Mouse (Mus musculus): ENCODE data around the gene Pdgfra. TPM values are rescaled to one million over a fixed set of nuclear protein-coding genes. Genes with fewer than 3 reads are reported as not detected.
A peak's percentile ranks its signal among the peaks of the same experiment; 100 is the strongest.

Gene Pdgfra
- polyA plus RNA-seq, 1 experiment from 2014 or later: 26.5 TPM

DNA sequence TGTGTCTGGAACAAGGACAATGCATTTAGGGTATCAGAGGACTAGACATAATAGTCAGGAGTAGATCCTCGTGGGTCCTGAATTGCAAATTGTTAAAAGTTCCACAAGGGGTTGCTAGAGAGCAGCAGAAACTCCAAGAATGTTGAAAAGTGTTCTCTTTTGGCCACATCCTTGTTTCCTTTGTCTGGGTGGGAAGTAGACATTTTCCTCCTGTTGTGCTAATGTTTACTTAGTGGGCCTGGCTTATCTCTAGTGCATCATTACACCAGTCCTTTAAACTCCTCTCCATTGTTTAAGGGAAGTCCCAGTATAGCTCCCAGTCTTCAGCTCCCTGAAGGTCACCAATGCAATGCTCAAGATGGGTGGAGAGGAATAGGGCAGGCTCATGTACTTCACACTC, 57.9 kb downstream of the Pdgfra start:
- H3K27me3 ChIP-seq (ENCODE audit: control insufficient read depth, insufficient read depth, low read length): no peaks in the 10 kb centered on the region
- peak; percentile 68 for DNase-seq (ENCODE audit: low spot score)

DNA sequence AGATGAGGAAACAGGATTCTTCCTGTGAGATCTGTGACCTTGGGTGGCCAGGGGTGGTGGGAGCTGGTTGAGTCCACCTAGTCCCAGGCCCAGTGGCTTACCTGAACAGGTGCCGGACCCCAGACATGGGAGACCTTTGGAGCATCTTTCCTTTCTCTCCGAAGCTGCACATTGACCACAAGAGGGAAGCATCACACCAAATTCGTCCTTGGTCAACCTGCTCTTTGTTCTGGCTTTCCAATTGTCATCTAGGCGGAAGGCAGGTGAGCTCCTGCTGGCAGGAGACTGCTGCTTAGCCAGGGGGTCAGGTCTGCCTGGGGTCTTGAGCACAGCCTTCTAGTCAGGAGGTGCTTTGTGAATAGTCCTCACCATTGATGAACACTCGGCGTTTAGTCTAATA, 62.4 kb downstream of the Pdgfra start:
- ATAC-seq (ENCODE audit: low FRiP score) (no peak), DNase-seq (ENCODE audit: low spot score) (peak; percentile 33)
- Histone ChIP-seq H3K4me2 (replicated peaks; ENCODE audit: low read depth, low read length) (no peak overlapping the region), H3K27ac (ENCODE audit: low read depth, low read length) (no peak overlapping the region), H3K9me3 (ENCODE audit: control insufficient read depth, low read length) (no peaks in the 10 kb centered on the region), H3K4me3 (ENCODE audit: low read depth, low read length) (no peak overlapping the region), H3K36me3 (ENCODE audit: control insufficient read depth, insufficient read depth, low read length) (no peaks in the 10 kb centered on the region), H3K27me3 (ENCODE audit: control insufficient read depth, insufficient read depth, low read length) (no peaks in the 10 kb centered on the region), H3K4me1 (replicated peaks; ENCODE audit: control insufficient read depth, insufficient read depth, low read length) (no peaks in the 10 kb centered on the region), H3K9ac (ENCODE audit: low read depth, low read length) (no peak overlapping the region)
- 48% methylated on average over 6 of the region's 6 CpGs for WGBS

More for the DNA sequence above, 57.9 kb downstream of the Pdgfra start:
- H3K4me3 ChIP-seq (ENCODE audit: low read depth, low read length): no peak overlapping the region
- no peaks in the 10 kb centered on the region for H3K36me3 ChIP-seq (ENCODE audit: control insufficient read depth, insufficient read depth, low read length)
- no peaks in the 10 kb centered on the region for H3K9me3 ChIP-seq (ENCODE audit: control insufficient read depth, low read length)
- 21% methylated on average over 1 of the region's 1 CpGs for WGBS
- no peak overlapping the region for H3K27ac ChIP-seq (ENCODE audit: low read depth, low read length)
- H3K4me1 ChIP-seq (replicated peaks; ENCODE audit: control insufficient read depth, insufficient read depth, low read length): no peaks in the 10 kb centered on the region
- H3K4me2 ChIP-seq (replicated peaks; ENCODE audit: low read depth, low read length): no peak overlapping the region
- no peak for ATAC-seq (ENCODE audit: low FRiP score)
- no peak overlapping the region for H3K9ac ChIP-seq (ENCODE audit: low read depth, low read length)

DNA sequence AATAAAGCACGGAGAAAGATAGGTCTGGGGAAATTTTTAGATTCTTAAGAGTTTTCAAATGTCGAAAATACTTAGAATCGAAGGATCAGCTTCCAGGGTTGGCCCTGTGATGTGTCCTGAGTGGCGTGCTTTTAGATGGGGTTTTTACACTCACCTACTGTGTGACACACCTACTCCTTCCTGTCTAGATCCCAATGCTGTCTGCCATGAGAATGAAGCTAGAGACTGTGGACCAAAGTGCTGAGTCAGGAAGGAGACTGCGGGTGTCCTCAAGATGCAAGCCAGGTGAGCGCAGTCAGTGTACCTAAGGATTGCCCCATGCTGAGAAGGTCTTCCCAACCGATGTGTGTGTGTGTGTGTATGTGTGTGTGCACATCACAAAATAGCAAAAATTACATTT, 62.8 kb downstream of the Pdgfra start:
- no peaks in the 10 kb centered on the region for H3K9me3 ChIP-seq (ENCODE audit: control insufficient read depth, low read length)
- DNase-seq (ENCODE audit: low spot score) (no peak), ATAC-seq (ENCODE audit: low FRiP score) (no peak)
- no peak overlapping the region for H3K9ac ChIP-seq (ENCODE audit: low read depth, low read length)
- no peak overlapping the region for H3K4me3 ChIP-seq (ENCODE audit: low read depth, low read length)
- no peak overlapping the region for H3K4me2 ChIP-seq (replicated peaks; ENCODE audit: low read depth, low read length)
- no peaks in the 10 kb centered on the region for H3K4me1 ChIP-seq (replicated peaks; ENCODE audit: control insufficient read depth, insufficient read depth, low read length)
- H3K27me3 ChIP-seq (ENCODE audit: control insufficient read depth, insufficient read depth, low read length): no peaks in the 10 kb centered on the region
- 85% methylated on average over 7 of the region's 7 CpGs for WGBS
- no peak overlapping the region for H3K27ac ChIP-seq (ENCODE audit: low read depth, low read length)
- no peaks in the 10 kb centered on the region for H3K36me3 ChIP-seq (ENCODE audit: control insufficient read depth, insufficient read depth, low read length)

DNA sequence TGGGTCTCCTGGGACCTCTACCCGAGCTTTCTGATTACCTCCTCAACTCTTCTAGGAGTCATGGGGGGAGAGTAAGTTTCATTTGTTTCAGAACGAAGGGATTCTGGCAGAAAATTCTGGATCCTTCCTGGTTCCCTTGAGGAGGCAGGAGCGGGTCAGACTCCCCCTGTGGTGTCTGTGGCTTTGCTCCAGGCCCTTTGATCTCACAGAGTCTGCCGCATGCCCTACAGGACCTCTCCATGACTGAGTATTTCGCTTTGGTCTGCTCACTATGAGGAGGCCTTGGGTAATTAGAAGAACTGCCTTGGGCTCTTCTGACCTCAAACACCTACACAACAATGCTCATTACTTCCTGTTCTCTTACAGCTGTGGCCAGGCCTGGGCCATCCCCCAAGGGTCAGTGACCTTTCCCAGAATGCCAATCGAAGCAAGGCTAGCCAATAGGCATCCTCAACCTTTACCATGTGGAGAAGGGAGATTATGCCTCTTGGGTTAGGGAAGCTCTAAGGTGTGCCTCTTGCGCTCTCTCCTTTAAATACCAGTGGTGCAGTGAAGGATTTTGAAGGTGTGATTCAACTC, 63.7 kb downstream of the Pdgfra start:
- Histone ChIP-seq H3K27me3 (ENCODE audit: control insufficient read depth, insufficient read depth, low read length) (no peaks in the 10 kb centered on the region), H3K4me3 (ENCODE audit: low read depth, low read length) (no peak overlapping the region), H3K4me2 (replicated peaks; ENCODE audit: low read depth, low read length) (no peak overlapping the region), H3K4me1 (replicated peaks; ENCODE audit: control insufficient read depth, insufficient read depth, low read length) (no peaks in the 10 kb centered on the region), H3K27ac (ENCODE audit: low read depth, low read length) (no peak overlapping the region), H3K9ac (ENCODE audit: low read depth, low read length) (no peak overlapping the region), H3K9me3 (ENCODE audit: control insufficient read depth, low read length) (no peaks in the 10 kb centered on the region), H3K36me3 (ENCODE audit: control insufficient read depth, insufficient read depth, low read length) (no peaks in the 10 kb centered on the region)
- WGBS: 57% methylated on average over 7 of the region's 7 CpGs
- ATAC-seq (ENCODE audit: low FRiP score) (no peak), DNase-seq (ENCODE audit: low spot score) (no peak)

DNA sequence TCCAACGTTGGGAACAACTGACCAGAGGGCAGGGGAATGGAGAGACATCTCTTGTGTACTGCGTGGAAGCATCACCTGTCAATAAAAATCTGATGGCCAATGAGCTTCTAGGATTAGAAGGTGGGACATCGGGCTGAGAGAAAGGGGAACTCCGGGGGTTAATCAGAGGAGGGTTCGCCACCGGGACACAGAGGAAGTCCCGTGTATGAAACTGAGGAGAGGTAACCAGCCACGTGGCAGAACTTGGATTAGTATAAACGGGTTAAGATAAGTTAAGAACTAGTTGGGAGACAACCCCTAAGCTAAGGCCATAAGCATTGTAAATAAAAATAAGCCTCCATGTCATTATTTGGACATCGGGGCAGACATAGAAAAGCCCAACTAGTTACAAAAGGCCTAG, 69.5 kb downstream of the Pdgfra start:
- 85% methylated on average over 10 of the region's 10 CpGs for WGBS
- Histone ChIP-seq H3K4me1 (replicated peaks; ENCODE audit: control insufficient read depth, insufficient read depth, low read length) (0 out of 2 replicates have a peak, but pooled peaks cover 2% of the 10 kb centered on the region), H3K9ac (ENCODE audit: low read depth, low read length) (no peak overlapping the region), H3K36me3 (ENCODE audit: control insufficient read depth, insufficient read depth, low read length) (no peaks in the 10 kb centered on the region), H3K9me3 (ENCODE audit: control insufficient read depth, low read length) (no peaks in the 10 kb centered on the region), H3K27me3 (ENCODE audit: control insufficient read depth, insufficient read depth, low read length) (no peaks in the 10 kb centered on the region), H3K4me2 (replicated peaks; ENCODE audit: low read depth, low read length) (no peak overlapping the region), H3K4me3 (ENCODE audit: low read depth, low read length) (no peak overlapping the region), H3K27ac (ENCODE audit: low read depth, low read length) (no peak overlapping the region)
- ATAC-seq (ENCODE audit: low FRiP score) (no peak), DNase-seq (ENCODE audit: low spot score) (no peak)

DNA sequence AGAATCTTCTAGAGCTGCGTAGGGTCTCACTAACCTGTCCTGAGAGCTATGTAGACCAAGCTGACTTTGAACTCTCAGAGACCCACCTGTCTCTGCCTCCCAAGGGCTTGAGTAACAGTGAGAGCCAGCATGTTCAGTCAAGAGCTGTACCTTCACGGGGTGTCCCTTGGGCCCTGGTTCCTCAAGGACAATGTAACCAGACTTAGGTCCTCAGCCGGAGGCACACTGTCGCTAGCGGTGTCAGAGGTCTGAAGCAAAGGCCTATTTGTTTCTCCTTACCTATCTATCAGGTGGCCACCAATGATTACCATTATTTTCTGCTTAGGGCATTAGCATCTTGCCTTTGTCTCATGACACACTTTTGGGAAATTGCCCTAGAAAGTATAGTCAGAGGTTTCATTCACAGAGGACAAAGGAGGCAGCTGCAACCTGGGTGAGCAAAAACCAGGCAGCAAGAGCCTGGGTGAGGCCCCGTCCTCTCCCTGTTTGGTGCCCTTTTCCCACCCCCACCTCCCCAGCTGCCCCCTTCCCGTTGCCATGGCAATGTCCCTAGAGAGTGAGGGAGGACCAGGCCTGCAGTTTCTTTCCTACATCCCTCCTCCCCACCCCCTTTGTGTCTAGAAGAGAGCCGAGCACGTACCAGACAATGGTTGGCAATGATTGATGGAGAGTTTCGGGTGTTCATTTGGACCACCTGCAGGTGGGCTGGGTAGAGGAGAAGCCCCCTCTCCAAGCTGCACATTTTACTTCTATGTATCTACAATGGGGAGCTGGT, 70.6 kb downstream of the Pdgfra start:
- Histone ChIP-seq H3K4me3 (ENCODE audit: low read depth, low read length) (no peak overlapping the region), H3K36me3 (ENCODE audit: control insufficient read depth, insufficient read depth, low read length) (no peaks in the 10 kb centered on the region), H3K4me2 (replicated peaks; ENCODE audit: low read depth, low read length) (no peak overlapping the region), H3K9me3 (ENCODE audit: control insufficient read depth, low read length) (no peaks in the 10 kb centered on the region), H3K4me1 (replicated peaks; ENCODE audit: control insufficient read depth, insufficient read depth, low read length) (0 out of 2 replicates have a peak, but pooled peaks cover 2% of the 10 kb centered on the region), H3K27me3 (ENCODE audit: control insufficient read depth, insufficient read depth, low read length) (no peaks in the 10 kb centered on the region), H3K27ac (ENCODE audit: low read depth, low read length) (peak overlapping the region; percentile 75), H3K9ac (ENCODE audit: low read depth, low read length) (no peak overlapping the region)
- ATAC-seq (ENCODE audit: low FRiP score): peak; percentile 96
- DNase-seq (ENCODE audit: low spot score): peak; percentile 86
- 38% methylated on average over 10 of the region's 10 CpGs for WGBS

DNA sequence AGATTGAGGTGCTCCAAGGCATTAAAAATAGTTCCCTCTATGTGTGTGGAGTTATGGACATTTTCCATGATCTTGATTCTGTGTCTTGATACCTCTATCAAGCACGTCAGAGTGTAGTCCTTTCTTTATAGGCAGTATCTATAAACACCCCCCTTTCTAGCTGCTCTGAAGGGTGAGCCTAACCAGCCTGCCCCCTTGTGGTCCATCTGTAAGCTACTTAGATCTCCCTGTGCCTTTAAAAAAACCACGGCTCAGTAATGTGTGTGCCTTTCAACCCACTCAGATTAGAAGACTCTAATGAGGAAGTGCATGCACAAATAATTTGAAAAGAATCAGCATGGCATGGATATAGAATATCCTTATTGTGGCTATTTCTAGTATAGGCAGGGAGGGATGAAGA, 86.3 kb downstream of the Pdgfra start:
- H3K36me3 ChIP-seq (ENCODE audit: control insufficient read depth, insufficient read depth, low read length): no peaks in the 10 kb centered on the region
- H3K27me3 ChIP-seq (ENCODE audit: control insufficient read depth, insufficient read depth, low read length): no peaks in the 10 kb centered on the region
- no peak overlapping the region for H3K4me2 ChIP-seq (replicated peaks; ENCODE audit: low read depth, low read length)
- ATAC-seq (ENCODE audit: low FRiP score) (peak; percentile 33; the same call in 1 of the 2 replicates), DNase-seq (ENCODE audit: low spot score) (peak; percentile 55)
- H3K27ac ChIP-seq (ENCODE audit: low read depth, low read length): no peak overlapping the region
- H3K9me3 ChIP-seq (ENCODE audit: control insufficient read depth, low read length): no peaks in the 10 kb centered on the region
- H3K9ac ChIP-seq (ENCODE audit: low read depth, low read length): no peak overlapping the region
- no peaks in the 10 kb centered on the region for H3K4me1 ChIP-seq (replicated peaks; ENCODE audit: control insufficient read depth, insufficient read depth, low read length)
- 47% methylated on average over 2 of the region's 2 CpGs for WGBS
- no peak overlapping the region for H3K4me3 ChIP-seq (ENCODE audit: low read depth, low read length)

DNA sequence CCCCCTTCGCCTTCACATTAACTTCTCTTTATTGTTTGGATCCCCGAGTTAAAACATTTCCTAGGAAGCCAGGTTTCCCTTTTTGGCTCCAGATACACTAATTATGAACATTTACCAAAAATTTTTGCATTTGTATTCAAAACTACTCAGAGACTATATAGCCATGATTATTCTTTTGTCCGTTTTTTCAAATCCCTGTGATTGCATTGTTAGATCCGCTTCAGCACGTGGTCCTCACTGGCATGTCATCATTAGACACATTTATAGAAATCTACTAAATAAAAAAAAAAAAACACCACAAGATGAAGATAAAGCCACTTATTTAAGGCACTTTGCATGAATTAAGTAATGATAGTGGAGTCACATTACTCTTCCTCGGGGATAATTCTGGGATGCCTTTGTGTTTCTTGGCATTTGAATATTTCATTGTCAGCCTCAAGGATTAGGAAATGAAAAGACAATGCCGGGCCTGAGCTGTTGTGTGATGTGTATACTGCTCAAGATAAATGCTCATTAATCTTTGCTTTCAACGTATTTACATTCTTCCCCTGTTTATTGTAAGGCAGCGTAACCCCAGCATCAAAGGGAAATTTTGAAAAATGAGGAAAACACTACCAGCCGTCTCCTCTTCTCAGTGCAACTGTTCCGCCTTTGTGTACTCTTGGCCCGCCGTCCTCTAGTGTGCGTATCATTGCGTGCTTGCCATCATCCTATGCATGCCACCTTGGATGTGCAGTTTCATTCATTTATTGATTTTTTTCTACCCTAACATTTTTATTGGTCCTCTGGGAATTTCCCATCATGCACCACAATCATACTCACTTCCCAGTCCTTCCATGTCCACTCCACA, 87.1 kb downstream of the Pdgfra start:
- Histone ChIP-seq H3K4me3 (ENCODE audit: low read depth, low read length) (no peak overlapping the region), H3K9me3 (ENCODE audit: control insufficient read depth, low read length) (no peaks in the 10 kb centered on the region), H3K9ac (ENCODE audit: low read depth, low read length) (no peak overlapping the region), H3K36me3 (ENCODE audit: control insufficient read depth, insufficient read depth, low read length) (no peaks in the 10 kb centered on the region), H3K27me3 (ENCODE audit: control insufficient read depth, insufficient read depth, low read length) (no peaks in the 10 kb centered on the region), H3K4me2 (replicated peaks; ENCODE audit: low read depth, low read length) (no peak overlapping the region), H3K4me1 (replicated peaks; ENCODE audit: control insufficient read depth, insufficient read depth, low read length) (no peaks in the 10 kb centered on the region), H3K27ac (ENCODE audit: low read depth, low read length) (no peak overlapping the region)
- no peak for ATAC-seq (ENCODE audit: low FRiP score)
- DNase-seq (ENCODE audit: low spot score): no peak
- WGBS: 71% methylated on average over 15 of the region's 15 CpGs
